Mouse (Mus musculus): ENCODE results near the gene Anapc15-ps. TPM values are rescaled to one million over a fixed set of nuclear protein-coding genes. Genes with fewer than 3 reads are reported as not detected.

Gene Anapc15-ps
- total RNA-seq (2021), result not detected
- long read RNA-seq, experiment 1, result 0 reads
- long read RNA-seq, experiment 2, result 0 reads

DNA sequence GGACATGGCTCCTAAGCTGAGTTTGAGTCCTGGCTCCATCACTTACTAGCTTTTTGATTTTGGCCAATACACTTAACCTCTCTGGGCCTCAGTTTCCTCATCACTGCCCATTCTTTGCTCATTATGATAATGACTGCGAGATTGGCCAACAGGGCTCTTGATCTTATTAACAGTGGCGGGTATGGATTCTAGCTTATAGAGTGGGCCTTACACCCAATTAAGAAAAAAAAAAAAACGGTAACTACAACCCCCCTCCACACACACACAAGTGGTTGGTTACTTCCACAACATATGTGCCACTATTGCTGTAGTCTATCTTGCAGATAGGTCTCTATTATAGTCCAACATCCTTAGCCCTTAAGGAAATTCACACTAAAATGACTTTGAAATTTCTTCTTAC is at the start of gene Anapc15-ps:
Gene Anapc15-ps (minus strand): TSS at position 101 of the 400 bp plus-strand sequence.
- DNase-seq, result no peak
- intact Hi-C loops (cut with DNase I; ENCODE audit: low total_unique reads), result no loop called here

DNA sequence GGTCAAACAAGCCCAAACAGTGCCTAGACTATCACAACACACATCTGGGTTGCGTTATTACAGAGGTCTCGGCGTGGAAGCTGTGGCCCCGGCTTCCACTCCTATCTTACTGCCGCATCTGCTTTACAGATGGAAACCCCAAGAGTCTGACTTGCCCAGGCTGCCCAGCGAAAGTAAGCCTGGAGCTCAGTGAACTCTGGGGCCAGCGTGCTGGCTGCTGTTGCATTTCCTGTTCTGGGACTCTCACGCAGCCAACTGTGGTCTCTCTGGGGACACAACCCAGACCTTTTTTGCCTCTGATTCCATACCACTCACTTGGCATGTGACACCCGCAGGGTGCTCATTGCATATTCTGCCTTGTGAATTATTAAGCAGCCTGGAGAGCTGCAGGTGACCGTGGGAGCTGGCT is 49.0 kb upstream of the Anapc15-ps start:
- intact Hi-C loops (cut with DNase I; ENCODE audit: low total_unique reads), result no loop called here
- DNase-seq, result no peak

DNA sequence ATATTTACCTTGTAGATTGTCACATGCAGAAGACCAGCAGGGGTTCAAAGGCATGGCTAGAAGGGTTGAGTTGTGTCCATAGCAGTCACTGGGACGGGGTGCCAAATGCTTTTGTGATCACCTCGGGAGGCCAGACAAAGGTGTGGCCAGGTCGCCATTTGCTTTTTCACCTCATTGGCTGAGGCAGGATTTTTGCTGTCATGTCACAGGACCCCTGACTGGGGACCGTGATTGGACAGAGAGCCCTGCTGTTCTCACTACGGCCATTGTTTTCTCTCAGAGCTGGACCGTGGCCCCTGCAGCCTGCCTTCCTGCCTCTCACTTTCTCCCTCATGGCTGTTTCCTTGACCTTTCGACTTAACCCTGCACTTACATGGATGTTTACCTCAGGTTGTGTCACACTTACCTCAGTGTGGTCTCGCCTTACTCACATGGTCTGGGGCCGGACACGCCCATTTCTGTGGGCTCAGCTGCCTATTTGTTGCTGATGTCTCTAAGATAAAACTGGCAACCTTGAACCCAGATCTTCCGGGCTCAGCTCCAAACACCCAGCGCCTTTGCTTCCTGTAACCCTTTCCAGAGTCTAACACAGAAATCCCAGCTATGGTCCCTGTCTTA is 47.0 kb upstream of the Anapc15-ps start:
- intact Hi-C loops (cut with DNase I; ENCODE audit: low total_unique reads), result no loop called here
- no peak for DNase-seq

DNA sequence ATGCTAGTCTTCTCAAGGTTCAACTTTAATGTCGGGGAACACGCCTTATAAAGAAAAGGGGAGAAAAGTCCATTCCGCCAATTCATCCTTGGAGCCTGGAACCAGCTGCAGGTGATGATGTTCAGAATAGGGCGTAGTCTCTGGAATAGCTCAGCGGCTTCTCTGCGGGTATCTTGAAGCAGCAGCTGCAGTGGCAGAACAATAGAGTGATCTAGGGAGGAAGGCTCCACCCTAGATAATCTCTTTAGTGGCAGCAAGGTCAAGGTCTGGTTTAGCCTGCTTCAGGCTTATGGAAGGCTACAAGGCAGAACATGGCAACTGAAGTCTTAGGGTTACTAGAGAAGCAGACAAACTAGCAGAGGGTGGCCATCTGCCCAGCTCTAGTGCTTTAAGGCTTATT is 46.2 kb upstream of the Anapc15-ps start:
- DNase-seq, result no peak
- intact Hi-C loops (cut with DNase I; ENCODE audit: low total_unique reads), result no loop called here

DNA sequence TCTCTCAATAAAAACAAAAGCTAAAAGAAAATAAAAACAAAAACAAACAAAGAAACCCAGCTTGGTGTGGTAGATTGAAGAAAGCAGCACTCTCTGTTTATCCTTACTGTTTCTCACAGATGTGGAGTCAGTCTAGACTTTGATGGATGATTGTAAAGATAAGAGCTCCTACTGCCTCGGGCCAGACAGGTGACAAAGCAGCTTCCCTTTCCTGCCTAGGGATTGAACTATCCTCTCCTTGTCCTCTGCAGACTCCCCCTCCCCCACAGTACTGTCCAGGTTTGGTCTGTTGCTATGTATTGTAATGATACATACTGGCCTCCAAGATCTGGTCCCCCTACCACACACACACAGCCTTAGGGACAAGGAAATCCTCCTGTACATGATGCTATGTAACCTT is 45.5 kb upstream of the Anapc15-ps start:
- intact Hi-C loops (cut with DNase I; ENCODE audit: low total_unique reads), result no loop called here
- DNase-seq, result no peak

DNA sequence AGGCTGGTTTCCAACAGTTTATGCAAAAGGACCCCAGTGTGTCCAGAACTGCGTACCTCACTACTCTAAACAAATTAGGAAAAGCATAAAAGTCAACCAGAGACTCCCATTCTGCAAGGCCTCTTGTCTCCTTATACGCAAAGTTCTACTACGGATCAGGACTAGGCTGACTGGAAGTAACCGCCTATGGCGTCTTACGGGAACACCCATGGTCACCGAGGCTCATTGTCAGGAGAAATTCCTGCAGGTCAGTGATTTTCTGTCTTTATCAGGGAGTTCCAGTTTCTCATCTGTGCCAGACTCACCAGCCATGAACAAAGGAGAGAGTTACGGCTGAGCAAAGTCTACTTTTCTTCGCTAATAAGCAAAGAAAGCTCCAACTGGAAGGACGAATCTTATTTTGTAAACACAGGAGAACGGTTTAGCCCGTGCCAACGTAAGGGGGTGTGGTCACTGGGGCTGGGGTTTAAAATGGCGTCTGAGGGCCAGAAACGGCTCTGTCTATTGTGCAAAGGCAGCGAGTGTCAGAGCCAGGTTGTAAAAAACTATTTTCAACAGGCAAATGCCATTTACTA is 43.9 kb upstream of the Anapc15-ps start:
- intact Hi-C loops (cut with DNase I; ENCODE audit: low total_unique reads), result no loop called here
- no peak for DNase-seq

DNA sequence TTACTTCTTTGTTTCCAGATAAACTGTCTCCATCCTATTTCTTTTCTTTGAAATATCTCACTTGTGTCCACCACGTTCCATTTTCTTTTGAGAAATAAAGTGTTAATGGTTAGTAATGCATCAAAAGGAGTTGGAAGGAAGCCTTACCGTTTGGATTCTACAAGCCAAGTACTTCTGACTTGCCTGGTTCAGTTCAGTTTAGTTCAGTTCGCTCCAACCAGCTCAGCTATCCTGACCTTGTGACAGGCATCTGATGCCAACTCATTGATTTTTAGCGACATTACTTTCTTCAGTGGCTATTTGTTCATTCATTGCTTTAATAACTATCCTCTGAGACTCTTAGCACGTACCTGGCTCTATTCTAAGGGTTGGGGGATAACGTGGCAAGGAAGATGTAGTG is 42.4 kb upstream of the Anapc15-ps start:
- intact Hi-C loops (cut with DNase I; ENCODE audit: low total_unique reads), result no loop called here
- no peak for DNase-seq

DNA sequence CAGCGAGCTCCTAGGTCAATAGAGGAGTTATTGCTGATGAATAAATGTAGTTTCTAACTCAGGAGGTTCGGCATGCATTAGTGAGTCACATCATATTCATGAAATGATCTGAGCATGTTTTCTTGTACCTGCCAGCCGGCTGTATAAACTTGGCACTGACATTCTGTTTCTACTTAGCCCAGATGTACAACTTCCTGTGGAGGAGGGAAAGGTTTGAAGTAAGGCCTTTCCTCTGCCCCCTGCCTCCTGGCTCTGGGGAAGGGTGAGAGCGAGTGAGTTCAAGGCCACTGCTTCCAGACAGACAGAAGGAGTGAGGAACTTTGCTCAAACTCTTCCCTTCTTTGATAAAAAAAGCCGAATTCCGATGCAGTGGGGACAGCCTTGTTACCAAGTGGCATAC is 39.0 kb upstream of the Anapc15-ps start:
- DNase-seq, result no peak
- intact Hi-C loops (cut with DNase I; ENCODE audit: low total_unique reads), result no loop called here

DNA sequence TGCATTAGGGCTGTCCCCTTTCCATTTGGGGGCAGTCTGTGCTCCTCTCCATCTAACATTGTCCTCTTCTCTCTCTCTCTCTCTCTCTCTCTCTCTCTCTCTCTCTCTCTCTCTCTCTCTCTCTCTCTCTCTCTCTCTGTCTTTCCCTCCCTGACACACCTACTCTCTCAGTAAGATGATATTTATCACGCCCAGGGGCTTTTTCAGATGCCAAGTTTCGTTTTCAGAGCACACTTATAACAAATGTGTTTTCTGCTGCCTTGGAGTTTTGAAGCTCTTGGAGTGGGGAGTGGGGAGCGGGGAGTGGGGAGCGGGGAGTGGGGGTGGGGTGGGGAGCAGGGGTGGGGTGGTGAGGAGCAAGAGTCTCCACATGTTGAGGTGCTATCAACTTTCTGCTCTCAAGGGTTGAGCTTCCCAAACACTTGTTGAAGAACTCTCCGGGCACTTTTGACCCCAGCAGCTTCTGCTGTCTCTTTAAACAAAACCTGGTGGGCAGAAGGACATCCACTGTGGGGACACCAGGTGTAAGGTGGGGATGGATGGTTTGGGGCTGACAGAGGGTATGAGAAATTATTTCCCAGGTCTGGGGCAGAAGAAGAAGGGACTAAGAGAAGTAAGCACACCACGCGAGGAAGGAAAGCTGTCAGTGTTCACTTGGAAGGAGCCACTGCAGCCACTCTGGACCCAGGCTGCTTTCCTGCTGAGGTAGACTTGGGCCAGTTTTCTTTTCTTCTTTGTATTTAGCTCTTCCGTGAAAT is 36.8 kb upstream of the Anapc15-ps start:
- DNase-seq, result no peak

DNA sequence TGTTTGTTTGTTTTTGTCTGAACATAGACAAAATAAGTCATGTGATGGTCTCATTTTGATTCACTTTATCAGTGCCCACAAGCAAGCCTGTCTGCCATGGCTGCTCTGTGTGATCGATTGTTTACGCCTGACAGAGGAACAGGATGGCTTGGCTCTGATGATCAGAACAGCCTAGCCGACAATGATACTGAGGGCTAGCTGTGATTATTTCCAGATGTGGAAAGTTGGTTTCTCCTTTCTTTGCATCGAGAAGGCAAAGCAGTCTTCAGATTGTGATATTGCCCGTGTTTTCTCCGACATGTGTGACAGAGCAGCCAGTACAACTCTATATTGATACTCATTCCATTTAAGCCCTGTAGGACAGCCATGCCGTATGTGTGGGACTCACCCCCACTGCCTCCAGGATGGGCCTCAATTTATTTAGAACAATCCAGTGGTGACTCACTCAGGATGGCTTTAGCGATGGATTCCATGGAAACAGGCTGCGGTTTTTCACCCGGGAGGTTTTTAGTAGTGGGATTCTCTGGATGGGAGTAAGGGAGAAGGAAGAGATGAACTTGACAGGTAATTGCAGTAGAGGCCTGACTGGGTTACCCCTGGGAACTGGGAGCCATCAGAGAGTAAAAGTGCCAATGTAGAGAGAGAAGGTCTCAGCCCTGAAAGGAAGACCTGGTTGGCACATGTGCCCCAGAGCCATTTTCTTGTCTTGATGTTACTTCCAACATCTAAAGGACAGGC is 36.1 kb upstream of the Anapc15-ps start:
- intact Hi-C loops (cut with DNase I; ENCODE audit: low total_unique reads), result no loop called here
- DNase-seq, result no peak

More for the DNA sequence above, 36.8 kb upstream of the Anapc15-ps start:
- intact Hi-C loops (cut with DNase I; ENCODE audit: low total_unique reads), result no loop called here

DNA sequence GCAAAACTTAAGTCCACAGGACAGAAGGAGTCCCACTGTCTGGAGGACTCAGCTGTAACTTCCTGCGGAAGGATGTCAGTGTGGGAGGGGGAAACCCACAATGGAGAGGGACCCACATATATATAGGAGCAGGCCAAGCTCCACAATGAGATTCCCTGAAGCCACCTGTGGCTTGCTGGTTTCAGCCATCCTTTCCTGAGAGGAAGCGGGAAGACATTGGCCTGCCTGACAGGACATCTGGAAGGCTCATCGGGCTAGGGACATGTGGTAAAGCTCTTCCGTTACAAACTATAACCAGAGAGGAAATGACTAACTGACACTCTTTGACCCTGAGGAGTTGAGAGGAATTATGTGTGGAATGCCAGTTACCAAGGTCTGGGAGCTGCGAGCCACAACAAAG is 34.8 kb upstream of the Anapc15-ps start:
- intact Hi-C loops (cut with DNase I; ENCODE audit: low total_unique reads), result no loop called here
- no peak for DNase-seq

DNA sequence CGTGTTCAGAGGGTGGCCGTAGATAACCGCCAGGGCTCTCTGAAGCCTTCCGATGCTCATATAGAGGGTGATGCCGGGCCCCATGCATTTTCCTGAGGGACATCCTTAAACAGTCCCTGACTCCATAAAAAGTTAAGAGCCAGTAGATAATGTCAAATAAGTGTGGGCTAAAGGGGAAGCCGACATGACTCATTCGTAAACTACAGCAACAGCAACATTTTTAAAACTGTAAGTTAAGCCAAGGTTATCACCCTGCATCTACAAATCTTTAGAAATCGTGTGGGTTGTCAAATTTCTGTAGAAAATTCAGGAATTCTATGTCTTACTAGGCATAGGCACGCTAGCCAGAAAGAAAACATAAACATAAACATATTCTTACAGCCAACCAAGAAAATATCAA is 33.6 kb upstream of the Anapc15-ps start:
- DNase-seq, result no peak
- intact Hi-C loops (cut with DNase I; ENCODE audit: low total_unique reads), result no loop called here

DNA sequence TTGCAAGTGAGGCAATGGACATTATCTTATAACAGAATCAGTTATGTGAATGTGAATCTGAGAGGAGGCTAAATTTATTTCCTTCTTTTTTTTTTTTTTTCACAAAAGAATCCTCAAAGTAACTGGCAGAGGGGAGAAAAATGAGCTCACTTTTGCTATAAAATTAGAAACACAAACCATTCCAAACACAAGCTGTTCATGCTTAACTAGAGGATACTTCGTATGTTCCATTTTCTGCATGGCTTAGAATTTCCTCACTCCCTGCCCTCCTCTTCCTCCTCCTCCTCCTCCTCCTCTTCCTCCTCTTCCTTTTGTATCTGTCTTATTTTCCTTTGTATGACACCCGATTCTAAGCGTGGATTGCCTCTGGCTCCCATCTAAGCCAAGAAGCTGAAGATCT is 32.5 kb upstream of the Anapc15-ps start:
- intact Hi-C loops (cut with DNase I; ENCODE audit: low total_unique reads), result no loop called here
- DNase-seq, result no peak

DNA sequence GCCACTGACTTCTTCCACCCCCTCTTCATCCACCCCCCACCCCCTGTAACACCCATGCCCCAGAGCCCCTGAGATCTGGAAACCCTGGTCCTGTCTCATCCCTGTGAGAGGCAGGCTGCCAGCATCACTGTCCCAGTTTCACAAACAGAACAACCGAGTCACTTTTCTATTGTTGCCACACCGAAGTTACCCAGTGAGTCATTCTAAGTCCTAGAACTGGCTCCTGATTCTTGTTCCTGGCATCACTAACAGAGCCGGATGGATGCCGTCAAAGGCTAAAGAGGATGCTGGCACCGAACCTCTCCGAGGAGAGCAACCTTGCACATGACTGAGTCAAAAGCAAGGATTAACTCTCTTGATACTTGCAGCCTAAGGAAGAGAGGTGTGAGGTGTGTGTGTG is 31.6 kb upstream of the Anapc15-ps start:
- DNase-seq, result no peak
- intact Hi-C loops (cut with DNase I; ENCODE audit: low total_unique reads), result no loop called here

DNA sequence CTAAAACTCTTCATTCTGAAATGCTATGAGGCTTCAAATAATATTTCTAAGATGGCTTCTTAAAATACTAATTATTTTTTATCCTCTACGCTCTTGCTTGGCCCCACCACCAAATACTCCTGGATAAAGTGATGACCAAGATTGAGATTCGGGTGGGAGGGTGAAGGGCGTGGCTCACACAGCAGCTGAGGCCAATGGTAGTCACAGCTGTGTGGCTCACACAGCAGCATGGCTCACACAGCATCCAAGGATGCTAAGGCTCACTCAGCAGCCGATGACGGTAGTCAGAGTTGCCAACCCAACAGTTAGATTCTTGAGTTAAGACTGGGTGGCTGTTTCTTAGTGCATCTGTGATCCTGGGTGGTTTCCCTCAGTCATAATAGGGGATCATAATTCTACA is 30.5 kb upstream of the Anapc15-ps start:
- intact Hi-C loops (cut with DNase I; ENCODE audit: low total_unique reads), result no loop called here
- no peak for DNase-seq

DNA sequence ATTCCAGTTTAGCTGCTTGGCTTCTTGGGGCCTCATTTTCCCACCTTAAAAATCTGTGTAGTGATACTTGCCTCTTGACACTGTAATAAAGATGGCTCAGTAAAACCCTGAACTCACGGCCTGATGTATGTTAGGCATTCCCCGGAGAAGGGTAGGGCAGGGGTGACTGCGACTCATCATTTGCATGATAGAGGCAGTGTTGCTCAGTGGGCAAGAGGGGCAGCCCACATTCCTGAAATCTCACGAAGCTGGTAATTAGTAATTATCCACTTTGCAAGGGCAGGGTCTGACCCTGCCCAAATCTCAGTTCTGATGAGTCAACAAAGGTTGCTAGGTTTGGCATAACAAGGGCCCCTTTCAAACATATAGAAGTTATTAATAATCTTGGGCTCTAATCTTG is 27.2 kb upstream of the Anapc15-ps start:
- no peak for DNase-seq
- intact Hi-C loops (cut with DNase I; ENCODE audit: low total_unique reads), result no loop called here

DNA sequence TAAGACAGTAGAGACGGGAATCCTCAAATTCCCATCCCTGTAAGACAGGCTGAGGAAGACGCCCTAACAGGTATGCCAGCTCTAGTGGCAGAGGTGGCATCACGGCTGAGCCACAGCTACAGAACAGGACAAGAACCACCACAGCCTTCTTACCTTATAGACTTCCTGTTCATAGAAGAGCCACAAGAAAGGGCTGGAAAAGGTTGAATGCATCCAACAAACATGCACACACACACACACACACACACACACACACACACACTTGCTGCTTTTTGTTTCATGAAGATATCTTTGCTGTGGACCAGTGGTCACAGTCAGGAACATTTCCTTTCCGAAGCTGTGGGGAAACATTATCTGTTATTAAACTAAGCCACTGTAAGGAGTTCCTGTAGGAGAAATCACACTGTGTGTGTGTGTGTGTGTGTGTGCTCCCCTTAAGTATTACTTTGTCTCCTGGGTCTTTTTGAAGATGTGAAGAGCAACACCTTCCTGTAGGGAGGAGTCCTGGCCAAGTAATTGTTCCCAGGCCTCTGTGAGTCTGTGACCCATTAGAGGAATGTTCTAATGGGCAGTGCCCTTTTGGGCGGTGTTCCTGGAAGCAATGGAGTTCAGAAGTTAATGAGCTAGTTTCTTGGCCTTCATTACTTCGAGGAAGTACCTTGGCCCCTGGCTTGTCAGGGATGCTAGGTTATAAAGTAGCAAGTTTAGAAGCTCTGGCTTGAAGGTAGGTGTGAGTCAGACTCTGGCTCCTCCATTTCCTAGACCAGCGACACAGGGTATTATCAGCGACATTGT is 25.9 kb upstream of the Anapc15-ps start:
- no peak for DNase-seq
- intact Hi-C loops (cut with DNase I; ENCODE audit: low total_unique reads), result no loop called here

DNA sequence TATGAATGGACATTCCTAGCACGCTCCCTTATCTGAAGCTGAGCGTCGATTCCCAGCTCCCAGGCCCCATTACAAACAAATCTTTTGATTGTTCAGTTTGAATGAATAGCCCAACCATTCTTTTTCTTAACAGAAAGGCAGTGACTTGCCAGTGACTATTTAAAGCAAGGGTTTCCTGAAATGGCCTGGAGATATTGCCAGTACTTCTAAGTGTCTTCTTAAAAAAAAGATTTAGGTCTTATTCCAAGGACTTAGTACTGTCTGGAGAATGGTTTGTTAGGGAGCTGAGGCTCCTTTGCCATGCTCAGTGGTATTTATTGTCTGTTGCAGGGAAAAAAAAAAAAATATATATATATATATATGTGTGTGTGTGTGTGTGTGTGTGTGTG is 23.0 kb upstream of the Anapc15-ps start:
- intact Hi-C loops (cut with DNase I; ENCODE audit: low total_unique reads), result no loop called here
- DNase-seq, result no peak

DNA sequence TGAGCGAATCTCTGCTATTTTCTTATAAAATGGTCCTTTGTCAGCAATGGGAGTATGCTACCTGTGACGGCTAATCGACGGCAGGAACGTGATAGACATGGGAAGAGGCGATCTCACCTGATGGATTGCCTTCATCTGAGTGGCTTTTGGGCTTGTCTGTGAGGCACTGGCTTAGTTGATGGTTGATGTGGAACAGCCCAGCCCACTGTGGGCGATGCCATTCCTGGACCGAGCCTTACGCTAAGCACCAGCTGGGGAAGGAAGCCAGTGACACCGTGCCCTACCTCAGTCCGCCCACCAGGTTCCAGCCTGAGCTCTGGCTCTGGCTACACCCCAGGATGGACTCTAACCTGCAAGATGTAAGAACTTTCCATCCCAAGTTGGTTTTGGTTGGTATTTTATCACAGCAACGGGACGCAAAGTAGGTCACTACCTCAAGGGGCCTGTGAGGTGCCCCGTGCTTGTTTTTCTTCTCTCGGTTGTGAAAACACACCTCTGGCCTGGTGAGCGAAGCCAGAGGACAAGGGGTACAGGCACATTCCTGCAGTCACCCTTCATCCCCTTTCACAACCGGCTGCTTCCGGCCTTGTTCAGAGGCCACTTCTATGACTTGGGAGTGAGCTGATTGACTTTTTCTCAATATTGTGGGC is 22.5 kb upstream of the Anapc15-ps start:
- no peak for DNase-seq
- intact Hi-C loops (cut with DNase I; ENCODE audit: low total_unique reads), result no loop called here

Data from gastrocnemius, postnatal 14 days (tissue).